Mouse (Mus musculus) megakaryocyte-erythroid progenitor cell, adult 5 weeks (primary cell): ENCODE results near the gene Gm17654. TPM values are rescaled to one million over a fixed set of nuclear protein-coding genes. Genes with fewer than 3 reads are reported as not detected.

Experiments used
- polyA plus RNA-seq: library from polyadenylated mRNA; stranded (reverse); fragments of >175 nt; gene quantifications from 2 replicates; pipeline ENCODE4 v1.2.3, GENCODE M21; 2012

The Gm17654 gene
- polyA plus RNA-seq = not detected in 2 replicates

DNA sequence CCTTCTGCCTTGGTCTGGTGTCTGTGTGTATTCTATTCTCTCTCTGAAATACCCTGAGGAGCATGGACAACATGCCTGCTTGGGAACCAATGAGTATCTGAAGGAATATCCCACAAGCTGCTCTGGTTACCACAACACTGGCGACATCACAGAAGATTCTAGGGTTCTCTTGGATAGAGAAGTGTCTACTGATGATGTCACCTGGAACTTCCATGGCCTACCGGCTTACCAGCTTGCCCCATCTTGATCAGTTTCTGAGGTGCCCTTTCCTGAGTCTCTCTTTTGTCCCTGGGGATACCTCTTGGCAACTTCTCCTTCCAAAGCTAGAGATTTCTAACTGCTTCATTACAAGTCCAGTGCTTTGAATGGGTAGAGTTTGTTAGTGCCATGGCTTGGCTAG is at the start of gene Gm17654:
Gene Gm17654 (minus strand): TSS at position 101 of the 400 bp plus-strand sequence.

DNA sequence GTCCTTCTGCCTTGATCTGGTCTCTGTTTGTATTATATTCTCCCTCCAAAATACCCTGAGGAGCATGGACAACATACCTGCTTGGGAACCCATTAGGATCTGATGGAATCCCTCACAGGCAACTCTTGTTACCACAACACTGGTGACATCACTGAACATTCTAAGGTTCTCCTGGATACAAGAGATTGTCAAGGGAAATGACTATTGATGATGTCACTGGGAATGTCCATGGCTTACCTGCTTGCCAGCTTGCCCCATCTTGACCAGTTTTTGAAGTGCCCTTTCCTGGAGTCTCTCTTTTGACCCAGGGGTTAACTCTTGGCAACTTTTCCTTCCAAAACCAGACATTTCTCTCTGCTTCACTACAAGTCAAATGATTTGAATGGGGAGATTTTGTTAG is 29.0 kb upstream of the Gm17654 start, which contains the start of gene Gm10375:
Gene Gm10375 (minus strand): TSS at position 101 of the 400 bp plus-strand sequence.

GRCm38 (mm10) chr14:43543276-43543675 is 35.7 kb downstream of the Gm17654 start, which contains the start of gene Gm5799:
Gene Gm5799 (plus strand): TSS chr14:43543576.

Other genes with a start within 250 kb of the Gm17654 start
- not detected in 2 replicates for gene 1700001F09Rik, start 231.3 kb downstream of the Gm17654 start, polyA plus RNA-seq
- not detected in 2 replicates for gene Gm8138, start 162.8 kb downstream of the Gm17654 start, polyA plus RNA-seq
- gene Gm5799, start 35.6 kb downstream of the Gm17654 start, polyA plus RNA-seq = not detected in 2 replicates
- not detected in 2 replicates for gene Gm10375, start 28.9 kb upstream of the Gm17654 start, polyA plus RNA-seq
- not detected in 2 replicates for gene Gm8165, start 98.1 kb upstream of the Gm17654 start, polyA plus RNA-seq
- 0.11 and 0.13 TPM in 2 replicates for gene Gm7324, start 118.7 kb upstream of the Gm17654 start, polyA plus RNA-seq
- gene Gm16506, start 148.3 kb upstream of the Gm17654 start, polyA plus RNA-seq = not detected in 2 replicates
- not detected in 2 replicates for gene Gm6526, start 168.7 kb upstream of the Gm17654 start, polyA plus RNA-seq
- gene Gm8180, start 205.6 kb upstream of the Gm17654 start, polyA plus RNA-seq = not detected in 2 replicates